Mouse (Mus musculus) spleen, adult 2 months (tissue): Measurements from ENCODE around the gene Prr19. TPM values are rescaled to one million over a fixed set of nuclear protein-coding genes. Genes with fewer than 3 reads are reported as not detected.

Source experiments
- DNase-seq, 2 experiments: peaks; one replicate each; pipeline versions ENCODE4 v3.0.0 to v3.0.0-alpha.2; 2012 to 2021; ENCODE audit warnings: low spot score in 2 of 2, low read depth in 1 of 2
- H3K27ac ChIP-seq: fragments of 200-500 bp; 2 replicates; pipeline ENCODE4 v1.5.1; 2012; ENCODE audit warnings: low read length, inconsistent platforms; ENCODE audit not compliant: insufficient read depth
- H3K27me3 ChIP-seq: fragments of 200-500 bp; 2 replicates; pipeline ENCODE4 v1.6.1; 2012; ENCODE audit warnings: mild to moderate bottlenecking, moderate library complexity, low read length, inconsistent platforms; ENCODE audit not compliant: control insufficient read depth, insufficient read depth
- H3K36me3 ChIP-seq: fragments of 200-500 bp; 2 replicates; pipeline ENCODE4 v1.6.1; 2012; ENCODE audit warnings: mild to moderate bottlenecking, low read length, inconsistent platforms; ENCODE audit not compliant: control insufficient read depth, insufficient read depth
- H3K4me1 ChIP-seq: fragments of 200-500 bp; 2 replicates; pipeline ENCODE4 v1.6.1; 2011; ENCODE audit warnings: inconsistent platforms; ENCODE audit not compliant: control insufficient read depth, insufficient read depth, insufficient read length
- H3K4me3 ChIP-seq: fragments of 200-500 bp; 2 replicates; pipeline ENCODE4 v1.5.1; 2011; ENCODE audit warnings: mild to moderate bottlenecking, inconsistent platforms; ENCODE audit not compliant: insufficient read depth, insufficient read length; ENCODE audit errors: extremely low read depth
- CTCF ChIP-seq: fragments of 200-500 bp; IDR thresholded peaks from 2 replicates; pipeline ENCODE4 v1.5.1; 2011; ENCODE audit warnings: mild to moderate bottlenecking, inconsistent platforms; ENCODE audit not compliant: insufficient read depth, insufficient read length, insufficient replicate concordance; ENCODE audit errors: extremely low read depth
- POLR2A ChIP-seq: fragments of 200-500 bp; IDR thresholded peaks from 2 replicates; pipeline ENCODE4 v1.6.1; 2011; ENCODE audit warnings: low read depth, low read length, inconsistent platforms
- WGBS: fragments of 180-500 bp; shearing (Covaris S2); methylation state at CpG from one replicate; pipeline ENCODE4 v1.1.7; 2018; 5-methylcytosine and 5-hydroxymethylcytosine counted together
- polyA plus RNA-seq: library from polyadenylated mRNA; depleted of rRNA; stranded (reverse); fragments of >200 nt; gene quantifications from 2 replicates; pipeline ENCODE4 v1.2.3, GENCODE M21; 2012

Prr19 gene
- polyA plus RNA-seq, 1 experiment: not detected

DNA sequence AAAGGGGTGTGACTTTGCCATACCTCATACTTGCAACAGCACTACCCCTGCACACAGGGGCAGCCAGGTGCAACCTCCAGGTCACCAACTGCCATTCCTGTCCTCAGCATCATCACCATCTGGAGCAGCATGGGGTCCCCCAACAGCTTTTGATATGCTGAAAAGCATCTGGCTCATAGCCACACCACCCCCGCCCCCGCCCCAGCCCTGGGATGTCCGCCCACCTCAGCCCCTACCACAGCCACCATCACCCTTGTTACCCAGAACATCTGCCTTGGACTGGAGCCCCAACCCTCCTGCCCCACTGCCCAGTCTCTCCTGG, 2.4 kb downstream of the Prr19 start:
- Histone ChIP-seq H3K36me3 (no peaks in the 10 kb centered on the region), H3K4me3 (no peak overlapping the region), H3K27ac (no peak overlapping the region), H3K27me3 (peaks cover 10% of the 10 kb centered on the region; the same call in 1 of the 2 replicates), H3K4me1 (peaks cover 6% of the 10 kb centered on the region)
- DNase-seq: no peak
- TF ChIP-seq POLR2A (no peak), CTCF (no peak)
- 96% methylated on average over 3 of the region's 3 CpGs for WGBS

DNA sequence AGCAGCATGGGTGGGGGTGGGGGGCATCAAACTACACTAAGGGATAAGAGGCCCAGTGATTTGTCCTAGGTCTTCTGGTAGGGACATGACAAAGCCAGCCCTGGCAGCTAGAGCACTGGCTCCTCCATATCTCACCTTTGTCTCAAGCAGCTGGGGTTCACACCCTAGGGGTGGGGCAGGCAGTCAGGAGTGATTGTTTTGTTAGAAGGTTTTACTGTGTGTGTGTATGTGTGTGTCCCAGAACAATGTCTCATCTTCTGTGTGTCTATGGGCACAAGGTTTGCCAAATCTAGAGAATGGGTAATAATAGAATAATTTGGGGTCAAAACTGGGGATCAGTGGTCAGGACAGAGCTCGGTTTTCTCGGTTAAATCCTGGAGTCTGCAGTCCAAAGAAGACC, 4.3 kb downstream of the Prr19 start:
- 0% methylated on average over 2 of the region's 2 CpGs for WGBS
- no peak for TF ChIP-seq POLR2A
- TF ChIP-seq CTCF: no peak
- H3K4me3 ChIP-seq: no peak overlapping the region; the same call in 1 of the 2 replicates

DNA sequence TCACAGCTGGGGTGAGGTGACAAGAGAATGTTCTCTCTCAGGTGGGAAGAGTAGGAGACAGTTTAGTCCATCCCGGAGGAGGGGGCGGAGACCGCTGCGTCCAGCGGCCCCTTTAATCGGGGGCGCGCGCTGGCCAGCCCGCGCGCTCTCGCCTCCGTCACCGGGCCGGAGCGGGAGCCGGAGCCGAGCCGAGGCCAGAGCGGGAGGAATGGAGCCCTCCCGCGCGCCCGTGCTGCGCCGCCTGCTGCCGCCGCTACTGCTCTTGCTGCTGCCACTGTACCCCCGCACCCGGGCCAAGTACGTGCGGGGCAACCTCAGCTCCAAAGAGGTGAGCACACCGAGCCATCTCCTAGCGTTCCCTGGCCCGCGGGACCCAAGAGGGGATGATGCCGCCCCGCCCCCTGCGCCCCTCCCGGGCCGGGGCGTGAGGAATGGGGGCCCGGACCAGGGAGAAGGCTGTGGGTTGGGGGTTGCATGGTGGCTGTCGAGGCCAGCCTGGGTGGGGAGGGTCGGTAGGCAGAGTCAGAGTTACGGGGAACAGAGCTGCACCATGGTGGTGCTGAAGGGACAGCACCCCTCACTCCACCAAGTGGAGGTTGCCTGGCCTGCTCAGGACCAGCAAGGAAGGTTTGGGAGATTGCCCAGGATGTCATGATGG, 4.9 kb downstream of the Prr19 start, which contains the start of gene Tmem145:
Gene Tmem145 (plus strand): TSS at position 151 of the 658 bp plus-strand sequence.
- under 1% methylated on average over 43 of the region's 47 CpGs for WGBS

More for the DNA sequence above, 4.3 kb downstream of the Prr19 start:
- peaks cover 10% of the 10 kb centered on the region; the same call in 1 of the 2 replicates for H3K27me3 ChIP-seq
- no peak for DNase-seq
- peaks cover 5% of the 10 kb centered on the region for H3K4me1 ChIP-seq
- H3K36me3 ChIP-seq: no peaks in the 10 kb centered on the region
- H3K27ac ChIP-seq: no peak overlapping the region

DNA sequence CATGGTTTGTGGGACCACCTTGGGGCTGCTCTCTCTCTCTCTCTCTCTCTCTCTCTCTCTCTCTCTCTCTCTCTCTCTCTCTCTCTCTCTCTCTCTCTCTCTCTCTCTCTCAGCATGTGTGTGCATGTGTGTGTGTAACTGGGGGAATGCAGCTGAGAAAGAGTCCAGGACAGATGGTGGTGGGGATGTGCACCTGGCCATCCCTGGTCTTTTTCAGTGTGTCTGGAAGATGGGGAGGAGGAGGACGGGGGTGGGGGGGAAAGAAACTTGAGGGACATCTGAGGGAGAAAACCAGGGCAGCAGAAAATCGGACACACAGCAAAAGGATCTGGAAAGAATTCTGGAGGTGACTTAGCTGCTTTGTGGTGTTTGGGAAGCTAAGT, 5.4 kb downstream of the Prr19 start:
- TF ChIP-seq POLR2A: no peak
- no peak for TF ChIP-seq CTCF
- WGBS: 57% methylated on average over 2 of the region's 2 CpGs
- DNase-seq: no peak
- Histone ChIP-seq H3K27ac (no peak overlapping the region), H3K27me3 (peaks cover 12% of the 10 kb centered on the region; the same call in 1 of the 2 replicates), H3K36me3 (no peaks in the 10 kb centered on the region), H3K4me1 (peaks cover 5% of the 10 kb centered on the region), H3K4me3 (no peak overlapping the region)

More for the DNA sequence above, 4.9 kb downstream of the Prr19 start, which contains the start of gene Tmem145:
- no peak within 1 kb of the TSS for H3K27ac ChIP-seq
- TF ChIP-seq CTCF: no peak
- TF ChIP-seq POLR2A: no peak
- DNase-seq: no peak
- H3K36me3 ChIP-seq: no peaks in the 10 kb centered on the region
- H3K4me3 ChIP-seq: peak within 1 kb of the TSS; percentile 44; the same call in 1 of the 2 replicates
- peaks cover 5% of the 10 kb centered on the region for H3K4me1 ChIP-seq
- peaks cover 10% of the 10 kb centered on the region; the same call in 1 of the 2 replicates for H3K27me3 ChIP-seq

- TF ChIP-seq CTCF: no peak
- no peak for TF ChIP-seq POLR2A
- 58% methylated on average over 17 of the region's 17 CpGs for WGBS
- Histone ChIP-seq H3K27ac (no peak overlapping the region), H3K27me3 (peaks cover 16% of the 10 kb centered on the region; the same call in 1 of the 2 replicates), H3K36me3 (no peaks in the 10 kb centered on the region), H3K4me3 (no peak overlapping the region), H3K4me1 (peaks cover 5% of the 10 kb centered on the region)
- DNase-seq: no peak
Measured at GRCm38 (mm10) chr7:25308702-25309318, 7.6 kb downstream of the Prr19 start.

DNA sequence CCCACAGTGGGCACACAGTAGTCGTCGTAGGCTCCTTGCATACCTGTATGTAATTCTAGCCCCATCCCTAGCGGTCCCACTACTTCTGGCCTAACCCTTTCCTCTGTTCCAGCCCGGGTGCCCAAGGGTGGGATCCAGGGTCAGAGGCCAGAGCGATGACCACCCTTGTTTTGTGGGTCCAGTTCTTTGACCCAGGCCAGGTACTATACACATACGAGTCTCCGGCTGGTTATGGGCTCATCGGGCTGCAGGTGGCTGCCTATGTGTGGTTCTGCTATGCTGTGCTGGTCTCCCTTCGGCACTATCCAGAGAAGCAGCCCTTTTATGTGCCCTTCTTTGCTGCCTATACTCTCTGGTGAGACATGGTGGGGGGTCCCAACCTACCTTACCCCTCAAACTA, 8.2 kb downstream of the Prr19 start:
- peaks cover 5% of the 10 kb centered on the region for H3K4me1 ChIP-seq
- H3K27ac ChIP-seq: no peak overlapping the region
- no peaks in the 10 kb centered on the region for H3K36me3 ChIP-seq
- 88% methylated on average over 9 of the region's 9 CpGs for WGBS
- no peak for DNase-seq
- no peak overlapping the region for H3K4me3 ChIP-seq
- TF ChIP-seq CTCF (no peak), POLR2A (no peak)
- peaks cover 17% of the 10 kb centered on the region for H3K27me3 ChIP-seq

DNA sequence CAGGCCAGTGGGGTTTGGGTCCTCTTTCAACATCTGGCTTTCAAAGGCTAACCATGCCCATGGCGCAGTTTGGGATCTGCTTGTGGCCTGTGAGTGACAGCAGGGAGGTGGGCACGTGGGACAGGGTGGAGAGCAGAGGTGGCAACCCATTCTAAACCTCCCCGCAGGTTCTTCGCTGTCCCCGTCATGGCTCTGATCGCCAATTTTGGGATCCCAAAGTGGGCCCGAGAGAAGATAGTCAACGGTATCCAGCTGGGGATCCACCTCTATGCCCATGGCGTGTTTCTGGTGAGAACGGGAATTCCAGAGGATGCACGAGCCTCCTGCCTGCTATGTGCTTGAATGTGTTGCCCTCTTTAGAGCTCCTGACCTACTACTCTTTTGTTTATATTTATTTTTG, 10.0 kb downstream of the Prr19 start:
- TF ChIP-seq CTCF: no peak
- no peak for TF ChIP-seq POLR2A
- Histone ChIP-seq H3K27me3 (peaks cover 25% of the 10 kb centered on the region), H3K36me3 (no peaks in the 10 kb centered on the region), H3K4me3 (no peak overlapping the region), H3K4me1 (peaks cover 15% of the 10 kb centered on the region), H3K27ac (no peak overlapping the region)
- DNase-seq: no peak
- 78% methylated on average over 11 of the region's 11 CpGs for WGBS
